Mouse (Mus musculus) E14TG2a.4 (cell line): ENCODE results near the gene Slmap.

Source experiments
- CTCF ChIP-seq: conservative IDR thresholded peaks from 2 replicates; pipeline ENCODE4 v1.5.1; 2014; ENCODE audit warnings: low read length
- NANOG ChIP-seq: IDR thresholded peaks from 2 replicates; pipeline ENCODE4 v1.6.1; 2014; ENCODE audit warnings: borderline replicate concordance, low read length, mixed read lengths
- POU5F1 ChIP-seq: IDR thresholded peaks from 2 replicates; pipeline ENCODE4 v1.6.1; 2014; ENCODE audit warnings: low read length, borderline replicate concordance

GRCm38 (mm10) chr14:26431919-26432318, 102.8 kb downstream of the Slmap start:
- TF ChIP-seq CTCF (no peak), POU5F1 (no peak), NANOG (no peak)
